Mouse (Mus musculus) myocyte (in vitro differentiated cells): Measurements from ENCODE around the gene Cx3cl1. TPM values are rescaled to one million over a fixed set of nuclear protein-coding genes. Genes with fewer than 3 reads are reported as not detected.

Experiments
- H3K27me3 ChIP-seq: one replicate; pipeline ENCODE4 v1.6.1; 2011; ENCODE audit not compliant: control insufficient read depth, insufficient read depth, insufficient read length
- H3K36me3 ChIP-seq: one replicate; pipeline ENCODE4 v1.6.1; 2011; ENCODE audit not compliant: control insufficient read depth, insufficient read depth
- H3K4me2 ChIP-seq: one replicate; pipeline ENCODE4 v1.6.1; 2011; ENCODE audit warnings: low read depth, control low read depth
- H3K4me3 ChIP-seq: one replicate; pipeline ENCODE4 v1.5.1; 2011; ENCODE audit warnings: mild to moderate bottlenecking, control low read depth, moderate library complexity
- H3K79me2 ChIP-seq: one replicate; pipeline ENCODE4 v1.6.1; 2011; ENCODE audit not compliant: control insufficient read depth, insufficient read depth
- H3ac ChIP-seq: one replicate; pipeline ENCODE4 v1.6.1; 2011; ENCODE audit not compliant: control insufficient read depth, insufficient read length
- CEBPB ChIP-seq: IDR thresholded peaks from 2 replicates; pipeline ENCODE4 v1.6.1; 2011; ENCODE audit warnings: mild to moderate bottlenecking, moderate library complexity; ENCODE audit not compliant: poor library complexity, insufficient read depth, severe bottlenecking
- E2F4 ChIP-seq: IDR thresholded peaks from one replicate; pipeline ENCODE4 v1.6.1; 2011; ENCODE audit warnings: mild to moderate bottlenecking, control low read depth, moderate library complexity; ENCODE audit not compliant: insufficient read depth
- MAX ChIP-seq: IDR thresholded peaks from one replicate; pipeline ENCODE4 v1.6.1; 2011; ENCODE audit warnings: low read depth, mild to moderate bottlenecking, control low read depth
- MYOD1 ChIP-seq, 3 experiments: IDR thresholded peaks; one replicate each; pipeline ENCODE4 v1.6.1; 2011; ENCODE audit warnings: control low read depth in 2 of 3, low read depth in 2 of 3, mild to moderate bottlenecking in 2 of 3, moderate library complexity in 1 of 3; ENCODE audit not compliant: insufficient read length in 2 of 3, control insufficient read depth in 1 of 3
- MYOG ChIP-seq, 3 experiments: IDR thresholded peaks; one replicate each; pipeline ENCODE4 v1.6.1; 2011; ENCODE audit warnings: control low read depth in 2 of 3, low read depth in 2 of 3, mild to moderate bottlenecking in 2 of 3; ENCODE audit not compliant: insufficient read length in 2 of 3, control insufficient read depth in 1 of 3, insufficient read depth in 1 of 3
- POLR2A ChIP-seq: IDR thresholded peaks from one replicate; pipeline ENCODE4 v1.6.1; 2011; ENCODE audit warnings: low read depth, mild to moderate bottlenecking, control low read depth, moderate library complexity; ENCODE audit not compliant: insufficient read length
- POLR2AphosphoS2 ChIP-seq: IDR thresholded peaks from one replicate; pipeline ENCODE4 v1.6.1; 2011; ENCODE audit warnings: low read depth, control low read depth; ENCODE audit not compliant: insufficient read length
- REST ChIP-seq: IDR thresholded peaks from one replicate; pipeline ENCODE4 v1.6.1; 2011; ENCODE audit warnings: mild to moderate bottlenecking, control low read depth, moderate library complexity; ENCODE audit not compliant: insufficient read depth, insufficient read length
- SRF ChIP-seq: IDR thresholded peaks from one replicate; pipeline ENCODE4 v1.6.1; 2011; ENCODE audit warnings: low read depth; ENCODE audit not compliant: control insufficient read depth, insufficient read length
- TCF12 ChIP-seq: IDR thresholded peaks from one replicate; pipeline ENCODE4 v1.6.1; 2011; ENCODE audit warnings: mild to moderate bottlenecking, control low read depth; ENCODE audit not compliant: poor library complexity, insufficient read depth, severe bottlenecking
- TCF3 ChIP-seq: IDR thresholded peaks from one replicate; pipeline ENCODE4 v1.6.1; 2011; ENCODE audit warnings: low read depth, control low read depth; ENCODE audit not compliant: insufficient read length
- USF1 ChIP-seq: IDR thresholded peaks from one replicate; pipeline ENCODE4 v1.6.1; 2011; ENCODE audit warnings: low read depth, mild to moderate bottlenecking, control low read depth, moderate library complexity
- polyA plus RNA-seq: library from polyadenylated mRNA; unstranded; fragments of >200 nt; fragmentation: generic; extraction: Trizol; gene quantifications from one replicate; pipeline ENCODE4 v1.2.1, GENCODE M21; 2012; ENCODE audit warnings: missing spikeins

Gene Cx3cl1
- polyA plus RNA-seq, 1 experiment: 8.3 TPM

DNA sequence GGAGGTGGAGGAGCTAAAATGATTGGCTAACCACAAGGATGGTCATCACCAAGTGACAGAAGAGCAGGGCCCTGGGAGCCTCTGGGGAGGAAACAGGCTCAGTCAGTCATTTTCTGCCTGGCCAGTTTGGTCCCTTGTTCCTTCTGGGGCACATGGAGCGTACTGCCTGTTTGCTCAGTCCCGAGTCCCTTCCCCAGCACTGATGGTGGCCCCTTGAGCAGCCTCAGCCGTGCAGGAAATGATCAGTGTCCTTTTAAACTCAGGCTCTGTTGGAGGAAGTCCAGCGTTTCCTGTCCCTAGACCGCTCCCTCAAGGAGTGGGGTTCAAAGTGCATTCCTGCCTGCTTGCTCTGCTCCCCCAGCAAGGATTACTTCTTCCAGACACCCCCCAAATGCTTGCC, 6.7 kb downstream of the Cx3cl1 start:
- no peak overlapping the region for H3ac ChIP-seq
- H3K4me3 ChIP-seq: no peak overlapping the region
- TF ChIP-seq USF1 (no peak), E2F4 (no peak), MYOG (IDR thresholded peaks at IDR 0.05; ENCODE audit: control insufficient read depth in 1 of 3, insufficient read depth in 1 of 3, insufficient read length in 2 of 3, low read depth in 2 of 3) (no peak), REST (no peak), TCF12 (no peak), POLR2AphosphoS2 (no peak), SRF (no peak), MAX (no peak), CEBPB (no peak)
- H3K4me2 ChIP-seq: no peak overlapping the region
- no peaks in the 10 kb centered on the region for H3K27me3 ChIP-seq
- no peaks in the 10 kb centered on the region for H3K36me3 ChIP-seq
- H3K79me2 ChIP-seq: no peaks in the 10 kb centered on the region

DNA sequence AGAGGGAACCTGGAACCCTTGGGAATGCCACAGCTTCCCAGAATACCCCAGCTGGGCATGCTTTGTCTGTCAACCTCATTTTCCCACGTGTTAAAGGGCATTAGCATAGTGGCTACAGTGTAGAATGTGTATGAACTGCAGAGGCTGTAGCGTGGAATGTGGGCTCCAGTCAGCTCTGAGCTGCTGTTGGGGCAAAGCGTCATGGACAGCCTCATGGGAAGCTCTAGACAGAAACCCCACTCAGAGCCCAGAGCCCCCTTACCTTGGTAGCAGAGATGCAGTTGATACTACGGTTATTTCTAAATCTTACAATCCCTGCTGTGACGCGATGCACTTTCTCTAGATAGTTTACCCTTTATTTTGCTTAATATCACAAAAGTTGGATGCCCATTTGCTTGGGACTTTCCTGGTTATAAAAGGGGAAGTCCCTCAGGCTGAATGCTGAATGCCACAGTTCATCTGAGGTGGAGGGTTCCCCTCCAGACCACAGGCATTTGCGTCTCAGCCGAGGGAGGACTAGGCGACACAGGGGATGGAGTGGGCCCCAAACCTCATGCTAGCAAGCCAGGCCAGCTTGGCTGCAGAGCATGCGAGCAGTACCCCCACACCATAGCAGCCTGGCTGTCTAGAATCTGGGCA, 7.2 kb downstream of the Cx3cl1 start:
- TF ChIP-seq MYOG (IDR thresholded peaks at IDR 0.05; ENCODE audit: control insufficient read depth in 1 of 3, insufficient read depth in 1 of 3, insufficient read length in 2 of 3, low read depth in 2 of 3): no peak
- no peak for TF ChIP-seq E2F4
- no peak for TF ChIP-seq SRF
- TF ChIP-seq USF1: no peak
- TF ChIP-seq REST: no peak
- no peak for TF ChIP-seq POLR2AphosphoS2
- TF ChIP-seq MAX: no peak
- no peak for TF ChIP-seq CEBPB
- no peak for TF ChIP-seq POLR2A
- no peak for TF ChIP-seq TCF3
- TF ChIP-seq TCF12: no peak
- no peak for TF ChIP-seq MYOD1 (IDR thresholded peaks at IDR 0.05; ENCODE audit: control insufficient read depth in 1 of 3, insufficient read length in 2 of 3, low read depth in 2 of 3)

DNA sequence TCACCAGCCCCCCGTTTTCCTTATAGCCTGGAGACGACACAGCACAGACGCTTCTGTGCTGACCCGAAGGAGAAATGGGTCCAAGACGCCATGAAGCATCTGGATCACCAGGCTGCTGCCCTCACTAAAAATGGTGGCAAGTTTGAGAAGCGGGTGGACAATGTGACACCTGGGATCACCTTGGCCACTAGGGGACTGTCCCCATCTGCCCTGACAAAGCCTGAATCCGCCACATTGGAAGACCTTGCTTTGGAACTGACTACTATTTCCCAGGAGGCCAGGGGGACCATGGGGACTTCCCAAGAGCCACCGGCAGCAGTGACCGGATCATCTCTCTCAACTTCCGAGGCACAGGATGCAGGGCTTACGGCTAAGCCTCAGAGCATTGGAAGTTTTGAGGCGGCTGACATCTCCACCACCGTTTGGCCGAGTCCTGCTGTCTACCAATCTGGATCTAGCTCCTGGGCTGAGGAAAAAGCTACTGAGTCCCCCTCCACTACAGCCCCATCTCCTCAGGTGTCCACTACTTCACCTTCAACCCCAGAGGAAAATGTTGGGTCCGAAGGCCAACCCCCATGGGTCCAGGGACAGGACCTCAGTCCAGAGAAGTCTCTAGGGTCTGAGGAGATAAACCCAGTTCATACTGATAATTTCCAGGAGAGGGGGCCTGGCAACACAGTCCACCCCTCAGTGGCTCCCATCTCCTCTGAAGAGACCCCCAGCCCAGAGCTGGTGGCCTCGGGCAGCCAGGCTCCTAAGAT, 7.9 kb downstream of the Cx3cl1 start:
- Histone ChIP-seq H3K4me3 (no peak overlapping the region), H3K27me3 (no peaks in the 10 kb centered on the region), H3K36me3 (no peaks in the 10 kb centered on the region), H3K79me2 (no peaks in the 10 kb centered on the region), H3K4me2 (no peak overlapping the region), H3ac (no peak overlapping the region)
- no peak for TF ChIP-seq TCF3
- no peak for TF ChIP-seq POLR2A
- TF ChIP-seq REST: no peak
- TF ChIP-seq USF1: no peak
- TF ChIP-seq TCF12: no peak
- TF ChIP-seq MAX: no peak
- no peak for TF ChIP-seq SRF

More for the DNA sequence above, 7.2 kb downstream of the Cx3cl1 start:
- no peaks in the 10 kb centered on the region for H3K36me3 ChIP-seq
- no peak overlapping the region for H3ac ChIP-seq
- no peak overlapping the region for H3K4me3 ChIP-seq
- no peak overlapping the region for H3K4me2 ChIP-seq
- H3K79me2 ChIP-seq: no peaks in the 10 kb centered on the region
- no peaks in the 10 kb centered on the region for H3K27me3 ChIP-seq

DNA sequence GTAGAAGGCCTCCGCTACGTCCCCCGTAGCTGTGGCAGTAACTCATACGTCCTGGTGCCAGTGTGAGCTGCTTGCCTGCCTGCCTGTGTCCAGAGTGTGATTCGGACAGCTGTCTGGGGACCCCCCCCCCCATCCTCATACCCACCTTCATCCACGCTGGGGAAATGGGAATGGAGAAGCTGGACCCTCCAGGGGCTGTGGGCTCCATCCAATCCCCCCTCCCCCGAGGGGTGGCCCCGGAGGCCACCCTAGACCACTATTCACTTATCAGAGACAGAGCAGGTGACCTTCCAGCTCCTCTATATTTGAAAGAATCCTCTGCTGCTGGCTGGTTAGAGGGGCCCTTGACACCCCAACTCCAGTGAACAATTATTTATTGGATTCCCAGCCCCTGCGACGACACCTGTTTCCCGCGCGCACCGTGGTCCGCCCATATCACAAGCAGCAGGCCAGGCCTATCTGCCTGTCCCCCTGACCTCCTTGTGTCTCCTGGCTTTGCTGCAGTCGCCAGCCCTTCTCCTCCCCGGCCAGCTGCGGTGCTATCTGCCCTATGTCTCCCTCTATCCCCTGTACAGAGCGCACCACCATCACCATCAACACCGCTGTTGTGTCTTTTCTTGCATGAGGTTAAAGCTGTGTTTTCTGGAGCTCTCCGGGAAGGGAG, 8.8 kb downstream of the Cx3cl1 start:
- H3K79me2 ChIP-seq: no peaks in the 10 kb centered on the region
- no peak overlapping the region for H3K4me3 ChIP-seq
- no peak overlapping the region for H3K4me2 ChIP-seq
- TF ChIP-seq POLR2AphosphoS2 (no peak), E2F4 (no peak), POLR2A (no peak), SRF (no peak), REST (no peak), MAX (no peak), TCF12 (no peak), MYOG (IDR thresholded peaks at IDR 0.05; ENCODE audit: control insufficient read depth in 1 of 3, insufficient read depth in 1 of 3, insufficient read length in 2 of 3, low read depth in 2 of 3) (no peak), MYOD1 (IDR thresholded peaks at IDR 0.05; ENCODE audit: control insufficient read depth in 1 of 3, insufficient read length in 2 of 3, low read depth in 2 of 3) (no peak), USF1 (no peak), CEBPB (no peak)
- no peak overlapping the region for H3ac ChIP-seq
- H3K27me3 ChIP-seq: no peaks in the 10 kb centered on the region
- no peaks in the 10 kb centered on the region for H3K36me3 ChIP-seq

DNA sequence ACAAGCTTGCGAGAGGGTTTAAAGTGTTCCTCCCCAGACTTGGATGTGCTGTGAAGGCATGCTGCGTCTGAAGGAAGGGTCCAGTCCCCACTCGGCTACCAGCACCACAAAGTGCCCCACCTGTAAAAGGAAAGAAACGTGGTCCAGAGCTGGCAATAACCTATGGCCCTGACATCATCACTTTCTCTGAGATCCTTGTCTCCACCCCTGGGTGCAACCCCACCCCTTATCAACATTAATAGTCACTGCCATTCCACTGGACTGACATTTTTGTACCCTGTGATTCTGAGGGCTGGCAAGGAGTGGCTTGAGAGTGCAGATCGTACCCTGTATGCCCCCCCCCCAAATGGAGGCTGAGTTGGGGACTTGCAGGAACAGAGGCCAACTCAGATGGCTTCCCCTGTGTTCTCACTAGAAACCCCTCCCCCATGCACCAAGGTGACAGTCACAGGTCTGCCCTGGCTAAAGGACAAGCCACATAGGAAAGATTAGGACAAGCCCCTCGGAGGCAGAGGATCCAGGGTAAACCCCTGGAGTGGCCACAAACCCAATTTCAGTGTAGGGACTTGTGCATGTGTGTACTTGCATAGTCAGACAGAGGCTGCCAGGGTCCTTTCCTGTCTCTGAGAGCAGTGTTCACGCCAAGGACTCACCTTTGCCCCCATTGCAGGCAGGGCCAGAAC, 9.5 kb downstream of the Cx3cl1 start:
- Histone ChIP-seq H3K27me3 (no peaks in the 10 kb centered on the region), H3K36me3 (no peaks in the 10 kb centered on the region), H3K4me2 (no peak overlapping the region), H3K79me2 (no peaks in the 10 kb centered on the region), H3ac (no peak overlapping the region), H3K4me3 (no peak overlapping the region)
- TF ChIP-seq POLR2AphosphoS2: no peak
- no peak for TF ChIP-seq MYOG (IDR thresholded peaks at IDR 0.05; ENCODE audit: control insufficient read depth in 1 of 3, insufficient read depth in 1 of 3, insufficient read length in 2 of 3, low read depth in 2 of 3)
- no peak for TF ChIP-seq TCF3
- TF ChIP-seq SRF: no peak
- no peak for TF ChIP-seq REST
- no peak for TF ChIP-seq MAX
- no peak for TF ChIP-seq CEBPB
- TF ChIP-seq POLR2A: no peak
- no peak for TF ChIP-seq MYOD1 (IDR thresholded peaks at IDR 0.05; ENCODE audit: control insufficient read depth in 1 of 3, insufficient read length in 2 of 3, low read depth in 2 of 3)
- no peak for TF ChIP-seq TCF12
- no peak for TF ChIP-seq E2F4
- no peak for TF ChIP-seq USF1
